Mouse (Mus musculus): ENCODE measurements at regions not wholly inside any gene's neighbourhood (a gene's known extent, or its start where the extent isn't known, plus 50 kb on each side); places are given as distances from the start of the nearest gene placed in this dataset.
A peak's percentile ranks its signal among the peaks of the same experiment; 100 is the strongest.

DNA sequence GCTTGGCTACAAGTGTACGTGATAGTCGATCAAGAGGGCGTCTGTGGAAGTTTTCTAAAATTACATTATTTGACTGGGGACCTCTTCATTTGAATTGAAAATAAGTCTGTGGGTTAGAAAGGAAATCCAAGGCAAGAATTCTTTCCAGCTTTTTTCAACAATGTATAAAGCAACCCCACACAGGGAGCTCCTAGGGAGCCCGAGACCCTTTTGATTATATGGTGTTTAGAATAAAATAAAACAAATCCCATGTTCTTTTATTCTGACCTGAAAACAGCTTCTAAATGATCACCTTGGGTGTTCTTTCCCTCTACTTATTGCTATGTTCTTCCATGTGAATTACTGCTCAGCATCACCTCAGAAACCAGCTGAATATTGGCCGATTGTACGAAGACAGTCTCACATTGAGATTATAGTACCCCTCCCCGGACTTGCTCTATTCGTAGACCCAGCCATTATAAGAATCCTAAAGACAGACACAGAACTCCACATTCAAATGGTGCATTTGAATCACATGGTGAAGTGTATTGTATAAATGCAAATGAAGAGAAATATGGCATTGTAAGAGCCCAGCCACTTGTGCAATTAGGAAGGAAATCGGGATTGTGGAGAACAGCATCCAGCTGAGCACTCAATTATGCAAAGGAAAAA lies 236.3 kb upstream of the Map3k7 start:
- no peak for DNase-seq

DNA sequence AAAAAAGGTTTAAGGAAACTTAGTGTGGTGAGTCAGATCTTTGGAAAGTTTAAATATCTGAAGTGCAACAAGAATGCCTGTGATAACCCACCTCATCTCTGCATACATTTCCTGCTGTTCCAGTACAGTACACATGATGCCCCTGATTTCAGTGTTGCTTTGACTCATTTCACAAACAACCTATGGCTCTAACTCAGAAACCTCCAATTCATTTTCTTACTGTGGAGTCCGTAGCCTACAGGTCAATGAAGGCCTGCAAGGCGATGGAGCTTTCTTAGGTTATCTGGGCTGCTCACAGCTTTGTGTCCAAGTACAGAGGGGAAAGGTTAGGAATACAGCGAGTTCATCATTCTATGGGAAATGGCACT lies 235.8 kb upstream of the Map3k7 start:
- DNase-seq = no peak

- no peak for DNase-seq
Observed at GRCm38 (mm10) chr4:31743776-31744175, 220.1 kb upstream of the Map3k7 start.

GRCm38 (mm10) chr4:31744431-31744830 lies 219.5 kb upstream of the Map3k7 start:
- no peak for DNase-seq

- DNase-seq = no peak
Observed at GRCm38 (mm10) chr4:31753677-31754312, 210.1 kb upstream of the Map3k7 start.

GRCm38 (mm10) chr4:31757126-31757525 lies 206.8 kb upstream of the Map3k7 start:
- no peak for DNase-seq

- DNase-seq = no peak
Observed at GRCm38 (mm10) chr4:31760116-31760515, 203.8 kb upstream of the Map3k7 start.

DNA sequence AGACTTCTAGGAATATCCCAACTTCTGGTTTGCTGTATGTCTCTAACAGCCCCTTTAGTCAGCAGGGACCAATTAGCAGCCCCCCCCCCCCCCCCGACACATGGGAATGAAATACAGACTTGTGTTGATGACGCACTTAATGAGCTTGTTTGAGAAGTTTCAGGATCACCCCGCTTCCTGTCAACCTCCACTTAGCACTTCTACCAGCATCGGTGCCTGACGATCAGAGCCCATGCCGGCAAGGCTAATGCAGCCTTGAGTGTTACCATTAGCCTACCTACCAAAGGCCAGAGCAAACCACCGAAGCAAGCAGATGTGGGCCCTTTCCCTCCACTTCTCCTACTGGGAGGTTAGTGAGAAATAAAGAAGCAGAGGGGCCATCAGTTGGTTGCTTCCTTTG lies 201.7 kb upstream of the Map3k7 start:
- DNase-seq = no peak

GRCm38 (mm10) chr4:31768026-31768626 lies 195.8 kb upstream of the Map3k7 start:
- no peak for DNase-seq

DNA sequence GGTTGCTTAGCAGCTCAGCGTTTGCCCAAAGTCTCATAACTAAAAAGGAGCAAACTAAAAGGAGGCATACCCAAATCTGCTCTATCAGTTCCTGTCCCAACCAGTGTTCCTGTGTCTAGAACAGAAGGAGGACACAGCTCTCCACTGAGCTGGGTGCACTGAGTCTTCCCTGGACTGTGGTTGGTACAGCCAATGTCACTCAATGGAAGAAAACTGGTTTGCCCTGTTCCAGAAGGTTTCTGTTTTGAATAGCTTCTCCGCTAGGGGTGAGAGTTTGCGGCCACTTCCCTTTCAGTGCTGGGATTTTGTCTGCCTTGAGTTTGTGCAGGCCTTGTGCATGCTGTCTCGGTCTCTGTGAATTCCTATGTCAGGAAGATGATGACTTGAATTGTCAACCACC lies 194.6 kb upstream of the Map3k7 start:
- DNase-seq = no peak

- no peak for DNase-seq
Observed at GRCm38 (mm10) chr4:31786284-31786683, 177.6 kb upstream of the Map3k7 start.

GRCm38 (mm10) chr4:31817574-31818240 lies 146.2 kb upstream of the Map3k7 start:
- no peak for DNase-seq

DNA sequence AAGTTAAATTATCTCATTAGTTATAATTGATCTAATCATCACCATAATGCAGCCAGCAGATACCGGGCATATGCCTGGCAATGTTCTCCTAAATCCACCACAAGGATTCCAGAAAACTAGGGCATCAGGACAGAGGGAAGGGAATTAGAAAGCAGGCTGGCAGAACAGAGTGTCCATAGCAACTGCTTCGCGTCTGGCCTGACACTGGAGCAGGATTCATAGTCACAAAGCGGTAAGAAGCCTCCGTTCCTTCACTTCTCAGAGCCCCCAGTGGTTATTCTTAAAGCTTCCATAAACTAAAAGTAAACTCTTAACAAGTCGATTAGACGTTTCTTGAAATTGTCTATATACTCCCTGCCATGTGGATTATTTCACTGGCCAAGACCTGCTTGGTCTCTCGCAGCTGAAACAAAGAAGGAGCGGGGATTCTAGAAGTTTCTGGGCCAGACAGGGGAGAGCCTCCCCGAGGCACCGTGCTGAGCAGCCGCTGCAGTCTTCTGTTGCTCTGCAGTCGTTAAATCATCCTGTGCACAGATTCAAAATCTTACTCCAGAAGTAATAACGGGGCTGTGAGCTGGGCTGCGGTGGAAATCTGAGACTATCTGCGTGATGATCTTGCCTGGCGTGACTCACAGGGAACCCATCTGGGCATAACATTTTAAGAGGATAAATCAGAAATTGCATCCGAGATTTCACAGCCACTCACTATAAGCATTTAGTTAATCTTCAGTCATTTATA lies 144.2 kb upstream of the Map3k7 start:
- DNase-seq = no peak

DNA sequence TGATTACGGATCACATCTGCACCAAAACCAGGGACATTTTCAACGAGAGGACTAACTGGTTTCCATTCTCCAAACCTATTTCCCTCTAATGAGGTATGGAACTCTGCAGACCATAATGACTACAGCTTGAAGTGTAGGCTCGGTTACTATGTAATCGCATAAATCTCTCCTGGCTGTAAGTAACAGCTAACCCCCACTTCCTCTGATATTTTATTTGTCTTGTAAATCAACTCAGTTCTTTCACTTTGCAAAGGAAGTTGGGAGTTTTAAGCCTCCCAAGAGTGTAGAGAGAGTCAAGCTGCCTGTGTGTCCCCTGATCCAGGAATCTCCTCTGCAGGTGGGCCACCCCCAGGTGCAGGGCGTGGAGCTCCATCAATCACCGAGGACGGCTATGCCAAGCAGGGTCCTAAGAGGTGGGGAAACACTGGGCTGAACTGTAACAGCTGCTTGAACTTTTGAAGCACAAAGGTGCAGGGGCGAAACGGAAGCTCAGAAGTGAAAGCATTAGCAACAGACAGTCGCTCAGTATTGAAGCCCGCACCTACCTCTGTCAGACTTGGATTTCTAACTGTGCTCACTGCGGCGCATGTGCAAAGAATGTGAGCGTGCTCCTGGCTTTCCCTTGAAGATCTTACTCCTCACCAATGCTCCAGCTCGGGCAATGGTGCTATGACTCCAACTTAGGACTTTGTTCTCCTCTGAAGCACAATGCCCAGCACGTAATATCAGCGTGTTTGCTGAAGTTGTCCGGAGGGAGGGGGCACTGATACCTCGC lies 140.1 kb upstream of the Map3k7 start:
- no peak for DNase-seq

- no peak for DNase-seq
Observed at GRCm38 (mm10) chr4:31824518-31825437, 139.1 kb upstream of the Map3k7 start.

DNA sequence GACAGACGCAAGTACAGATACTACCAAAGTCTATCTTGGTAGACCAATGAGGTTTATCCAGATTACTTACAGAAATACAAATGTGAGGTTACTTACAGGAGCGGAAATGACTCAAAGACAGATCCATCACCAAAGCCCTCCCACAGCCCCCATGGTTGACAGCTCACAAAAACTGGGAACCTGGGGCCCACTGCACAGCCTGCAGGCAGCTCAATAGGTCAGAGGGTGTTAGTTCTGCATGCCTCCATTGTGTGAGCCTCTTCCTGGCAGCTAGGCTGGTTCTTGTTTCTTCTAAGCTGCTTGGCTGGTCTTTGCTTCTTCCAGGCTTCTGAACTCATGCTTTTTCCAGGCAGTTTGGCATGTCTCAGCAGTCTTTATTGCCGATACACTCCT lies 138.5 kb upstream of the Map3k7 start:
- no peak for DNase-seq

DNA sequence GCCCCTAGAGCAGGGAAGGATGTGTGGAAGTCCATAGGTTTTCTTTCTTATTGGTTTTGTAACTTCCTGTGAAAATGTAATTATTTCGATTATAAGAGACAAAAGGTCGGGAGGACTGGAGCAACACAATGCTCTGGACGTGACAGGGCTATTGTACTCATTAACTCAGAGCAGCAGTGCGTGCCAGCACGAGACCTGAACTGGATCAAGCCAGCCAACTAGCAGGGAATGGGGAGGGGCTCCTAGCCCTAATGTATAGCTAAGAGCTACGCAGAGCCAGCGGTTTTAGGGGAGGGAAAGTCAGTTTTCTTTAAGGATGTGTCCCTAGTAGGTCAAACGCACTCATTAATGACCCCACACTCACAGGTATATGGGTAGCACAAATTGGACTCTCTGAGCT lies 137.2 kb upstream of the Map3k7 start:
- no peak for DNase-seq

DNA sequence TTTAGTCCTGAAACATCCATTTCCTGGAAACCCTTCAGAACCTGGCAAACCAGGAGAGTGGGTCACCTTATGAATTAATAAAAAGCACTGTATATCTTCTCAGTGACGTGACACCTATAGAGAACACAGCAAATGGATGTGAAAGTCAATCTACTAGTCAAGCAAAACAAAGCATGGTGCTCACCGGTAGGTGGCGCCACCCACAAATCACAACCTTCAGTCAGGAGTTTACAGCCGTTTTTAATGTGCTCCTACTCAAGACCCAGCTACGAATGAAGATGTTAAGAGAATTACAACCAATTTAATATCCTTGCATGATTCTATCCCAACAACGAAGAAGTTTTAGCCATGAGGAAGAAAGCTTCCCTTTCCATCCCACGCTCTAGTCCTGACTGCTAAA lies 136.6 kb upstream of the Map3k7 start:
- peak; percentile 12 for DNase-seq

- no peak for DNase-seq
Observed at GRCm38 (mm10) chr4:31830241-31830640, 133.7 kb upstream of the Map3k7 start.

DNA sequence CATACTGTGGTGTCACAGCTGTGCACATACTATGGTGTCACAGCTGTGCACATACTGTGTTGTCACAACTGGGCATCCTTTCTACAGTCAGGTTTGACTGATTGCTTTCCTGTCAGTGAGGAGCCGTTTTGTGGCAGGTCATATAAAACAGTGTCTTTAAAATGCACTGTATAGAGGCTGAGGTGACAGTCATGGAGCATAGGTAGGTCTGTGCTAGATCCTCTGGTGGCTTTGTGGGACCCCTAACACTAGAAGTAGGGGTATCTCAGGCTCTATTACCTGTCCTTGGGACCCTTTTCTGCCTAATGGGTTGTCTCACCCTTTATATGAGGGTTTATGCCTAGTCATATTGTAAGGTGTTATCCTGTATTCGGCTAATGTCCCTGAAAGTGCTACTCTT lies 132.4 kb upstream of the Map3k7 start:
- no peak for DNase-seq

DNA sequence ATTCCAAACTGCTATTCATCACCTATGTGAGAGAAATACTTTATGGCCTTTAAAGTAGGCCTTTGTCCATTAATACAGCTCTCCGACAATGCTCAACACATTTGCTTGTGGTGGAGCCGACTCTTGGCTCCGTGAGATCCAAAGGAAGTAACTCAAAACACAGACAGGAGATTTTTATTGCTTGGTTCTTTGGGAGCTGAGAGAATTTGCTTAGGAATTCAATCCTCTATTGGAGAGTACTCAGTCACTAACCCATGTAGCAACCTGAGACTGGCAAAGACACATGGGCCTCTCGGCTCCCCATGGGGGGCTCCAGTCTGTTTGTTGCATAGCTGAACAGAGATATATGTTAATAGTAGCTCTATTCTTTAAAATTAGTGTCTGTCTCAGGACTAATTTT lies 130.1 kb upstream of the Map3k7 start:
- no peak for DNase-seq

Measured in liver (tissue).